Mouse (Mus musculus): ENCODE data around the gene Tfeb.

GRCm38 (mm10) chr17:47694442-47694502 is 42.6 kb upstream of the Tfeb start, which contains the start of gene Gm21981:
- TF ChIP-seq CTCF (IDR thresholded peaks at IDR 0.05; ENCODE audit: low read depth, low read length) (no peak), POLR2A (IDR thresholded peaks at IDR 0.05; ENCODE audit: extremely low read depth, insufficient read depth, low read length) (no peak)
